Mouse (Mus musculus): ENCODE data around the gene Fam183b. TPM values are rescaled to one million over a fixed set of nuclear protein-coding genes. Genes with fewer than 3 reads are reported as not detected.
"Not testable (repeated sequence)": the region's sequence is repeated elsewhere in the genome, so short reads cannot be mapped to it uniquely, and the experiment has no call there.

The Fam183b gene
- 3.3 and 4.5 TPM in 2 replicates for total RNA-seq (2021)
- long read RNA-seq, partial matches to known transcripts, result 2 of 2 reads
- long read RNA-seq, other reads (novel, unspliced or antisense), result 0 of 2 reads

- no peak for DNase-seq
These were observed at the start of gene Fam183b for GRCm38 (mm10) chr11:58801558-58802228. Fam183b (minus strand) TSS chr11:58801960.

- no peak for DNase-seq
These were observed 48.0 kb upstream of the Fam183b start for GRCm38 (mm10) chr11:58849731-58850130.

- no peak for DNase-seq
These were observed 45.9 kb upstream of the Fam183b start for GRCm38 (mm10) chr11:58847636-58848035.

GRCm38 (mm10) chr11:58846919-58847461, 45.2 kb upstream of the Fam183b start, which contains the start of gene Gm12258:
Gm12258 (plus strand) TSS chr11:58847158.
- peak; percentile 77 for DNase-seq

GRCm38 (mm10) chr11:58838951-58839350, 37.2 kb upstream of the Fam183b start, which contains the start of gene Olfr311:
Olfr311 (plus strand) TSS chr11:58839251.
- not testable (repeated sequence) for DNase-seq

GRCm38 (mm10) chr11:58832541-58832940, 30.8 kb upstream of the Fam183b start:
- DNase-seq, result not testable (repeated sequence)

GRCm38 (mm10) chr11:58829764-58830163, 28.0 kb upstream of the Fam183b start:
- DNase-seq, result no peak

GRCm38 (mm10) chr11:58828937-58829336, 27.2 kb upstream of the Fam183b start, which contains the start of gene Olfr312:
Olfr312 (plus strand) TSS chr11:58829237.
- not testable (repeated sequence) for DNase-seq

GRCm38 (mm10) chr11:58815676-58816075, 13.9 kb upstream of the Fam183b start:
- no peak for DNase-seq

GRCm38 (mm10) chr11:58814700-58815099, 12.9 kb upstream of the Fam183b start, which contains the start of gene Olfr313:
Olfr313 (plus strand) TSS chr11:58815000.
- not testable (repeated sequence) for DNase-seq

- DNase-seq, result no peak
These were observed 10.2 kb upstream of the Fam183b start for GRCm38 (mm10) chr11:58812001-58812400.

- DNase-seq, result no peak
These were observed 2.6 kb upstream of the Fam183b start for GRCm38 (mm10) chr11:58804393-58804792.

- DNase-seq, result no peak
These were observed 2.1 kb upstream of the Fam183b start for GRCm38 (mm10) chr11:58803871-58804270.

- DNase-seq, result no peak
These were observed 2.0 kb downstream of the Fam183b start for GRCm38 (mm10) chr11:58799747-58800146.

- no peak for DNase-seq
These were observed 4.9 kb downstream of the Fam183b start for GRCm38 (mm10) chr11:58796850-58797249.

- DNase-seq, result no peak
These were observed 5.9 kb downstream of the Fam183b start for GRCm38 (mm10) chr11:58795856-58796255.

GRCm38 (mm10) chr11:58790646-58791045, 11.1 kb downstream of the Fam183b start:
- no peak for DNase-seq

- no peak for DNase-seq
These were observed 11.7 kb downstream of the Fam183b start for GRCm38 (mm10) chr11:58790053-58790452.

- DNase-seq, result no peak
These were observed 12.2 kb downstream of the Fam183b start for GRCm38 (mm10) chr11:58789532-58789931.

- DNase-seq, result no peak
These were observed 13.4 kb downstream of the Fam183b start for GRCm38 (mm10) chr11:58788346-58788745.

GRCm38 (mm10) chr11:58787651-58788050, 14.1 kb downstream of the Fam183b start:
- DNase-seq, result no peak

GRCm38 (mm10) chr11:58784182-58784581, 17.6 kb downstream of the Fam183b start:
- no peak for DNase-seq

GRCm38 (mm10) chr11:58782480-58783089, 19.2 kb downstream of the Fam183b start, which contains the start of gene Olfr314:
Olfr314 (plus strand) TSS chr11:58782952.
- no peak for DNase-seq

Data from adrenal gland, postnatal 25 days (tissue).